Mouse (Mus musculus): ENCODE results near the gene Cdipt. TPM values are rescaled to one million over a fixed set of nuclear protein-coding genes. Genes with fewer than 3 reads are reported as not detected.

Cdipt gene
- polyA plus RNA-seq, 1 experiment from 2014 or later: 167 TPM

- ATAC-seq: peak; percentile 96
- Histone ChIP-seq H3K27ac (ENCODE audit: low read length) (peak overlapping the region; percentile 95), H3K9me3 (ENCODE audit: control insufficient read depth, low read length) (no peaks in the 10 kb centered on the region), H3K4me2 (ENCODE audit: low read depth, low read length) (peak overlapping the region; percentile 13; the same call in 1 of the 2 replicates), H3K4me3 (ENCODE audit: low read length) (0 out of 2 replicates have a peak overlapping the region, but pooled peaks have one; percentile 4), H3K9ac (ENCODE audit: low read depth, low read length) (peak overlapping the region; percentile 49), H3K4me1 (ENCODE audit: control insufficient read depth, insufficient read depth, low read length) (peaks cover 22% of the 10 kb centered on the region), H3K36me3 (ENCODE audit: control insufficient read depth, insufficient read depth, low read length) (peaks cover 3% of the 10 kb centered on the region; the same call in 1 of the 2 replicates), H3K27me3 (replicated peaks; ENCODE audit: control insufficient read depth, insufficient read depth, low read length) (no peaks in the 10 kb centered on the region)
- 32% methylated on average over 9 of the region's 9 CpGs for whole genome bisulfite sequencing
Measured at GRCm38 (mm10) chr7:127008239-127009019, 32.7 kb downstream of the Cdipt start.

- 0 out of 2 replicates have a peak overlapping the region, but pooled peaks have one; percentile 15 for H3K4me2 ChIP-seq (ENCODE audit: low read depth, low read length)
- peak; percentile 24 for ATAC-seq
- H3K27me3 ChIP-seq (replicated peaks; ENCODE audit: control insufficient read depth, insufficient read depth, low read length): no peaks in the 10 kb centered on the region
- H3K4me3 ChIP-seq (ENCODE audit: low read length): no peak overlapping the region
- no peaks in the 10 kb centered on the region for H3K9me3 ChIP-seq (ENCODE audit: control insufficient read depth, low read length)
- peak overlapping the region; percentile 49 for H3K9ac ChIP-seq (ENCODE audit: low read depth, low read length)
- H3K27ac ChIP-seq (ENCODE audit: low read length): peak overlapping the region; percentile 95
- peaks cover 22% of the 10 kb centered on the region for H3K4me1 ChIP-seq (ENCODE audit: control insufficient read depth, insufficient read depth, low read length)
- WGBS: 80% methylated on average over 17 of the region's 17 CpGs
- peaks cover 3% of the 10 kb centered on the region; the same call in 1 of the 2 replicates for H3K36me3 ChIP-seq (ENCODE audit: control insufficient read depth, insufficient read depth, low read length)
Measured at GRCm38 (mm10) chr7:127009307-127010085, 33.8 kb downstream of the Cdipt start.

- Histone ChIP-seq H3K9ac (ENCODE audit: low read depth, low read length) (no peak overlapping the region), H3K36me3 (ENCODE audit: control insufficient read depth, insufficient read depth, low read length) (peaks cover 8% of the 10 kb centered on the region; the same call in 1 of the 2 replicates), H3K27me3 (replicated peaks; ENCODE audit: control insufficient read depth, insufficient read depth, low read length) (no peaks in the 10 kb centered on the region), H3K4me1 (ENCODE audit: control insufficient read depth, insufficient read depth, low read length) (peaks cover 35% of the 10 kb centered on the region), H3K4me2 (ENCODE audit: low read depth, low read length) (no peak overlapping the region), H3K9me3 (ENCODE audit: control insufficient read depth, low read length) (no peaks in the 10 kb centered on the region), H3K4me3 (ENCODE audit: low read length) (no peak overlapping the region), H3K27ac (ENCODE audit: low read length) (peak overlapping the region; percentile 26; the same call in 1 of the 2 replicates)
- no peak for ATAC-seq
- 87% methylated on average over 2 of the region's 2 CpGs for WGBS
Measured at GRCm38 (mm10) chr7:127011051-127011450, 35.3 kb downstream of the Cdipt start.

- ATAC-seq: no peak
- 0 out of 2 replicates have a peak overlapping the region, but pooled peaks have one; percentile 1 for H3K27ac ChIP-seq (ENCODE audit: low read length)
- H3K27me3 ChIP-seq (replicated peaks; ENCODE audit: control insufficient read depth, insufficient read depth, low read length): no peaks in the 10 kb centered on the region
- no peak overlapping the region for H3K4me3 ChIP-seq (ENCODE audit: low read length)
- H3K4me1 ChIP-seq (ENCODE audit: control insufficient read depth, insufficient read depth, low read length): peaks cover 35% of the 10 kb centered on the region
- H3K9me3 ChIP-seq (ENCODE audit: control insufficient read depth, low read length): no peaks in the 10 kb centered on the region
- 74% methylated on average over 2 of the region's 2 CpGs for WGBS
- H3K36me3 ChIP-seq (ENCODE audit: control insufficient read depth, insufficient read depth, low read length): peaks cover 8% of the 10 kb centered on the region; the same call in 1 of the 2 replicates
- no peak overlapping the region for H3K4me2 ChIP-seq (ENCODE audit: low read depth, low read length)
- H3K9ac ChIP-seq (ENCODE audit: low read depth, low read length): no peak overlapping the region; the same call in 1 of the 2 replicates
Measured at GRCm38 (mm10) chr7:127011717-127012116, 36.0 kb downstream of the Cdipt start.

GRCm38 (mm10) chr7:127012374-127012773 lies 36.7 kb downstream of the Cdipt start:
- WGBS: 84% methylated on average over 6 of the region's 6 CpGs
- Histone ChIP-seq H3K4me3 (ENCODE audit: low read length) (no peak overlapping the region), H3K4me2 (ENCODE audit: low read depth, low read length) (no peak overlapping the region), H3K36me3 (ENCODE audit: control insufficient read depth, insufficient read depth, low read length) (peaks cover 8% of the 10 kb centered on the region; the same call in 1 of the 2 replicates), H3K27ac (ENCODE audit: low read length) (no peak overlapping the region), H3K4me1 (ENCODE audit: control insufficient read depth, insufficient read depth, low read length) (peaks cover 35% of the 10 kb centered on the region), H3K9ac (ENCODE audit: low read depth, low read length) (no peak overlapping the region), H3K27me3 (replicated peaks; ENCODE audit: control insufficient read depth, insufficient read depth, low read length) (no peaks in the 10 kb centered on the region), H3K9me3 (ENCODE audit: control insufficient read depth, low read length) (no peaks in the 10 kb centered on the region)
- no peak for ATAC-seq

DNA sequence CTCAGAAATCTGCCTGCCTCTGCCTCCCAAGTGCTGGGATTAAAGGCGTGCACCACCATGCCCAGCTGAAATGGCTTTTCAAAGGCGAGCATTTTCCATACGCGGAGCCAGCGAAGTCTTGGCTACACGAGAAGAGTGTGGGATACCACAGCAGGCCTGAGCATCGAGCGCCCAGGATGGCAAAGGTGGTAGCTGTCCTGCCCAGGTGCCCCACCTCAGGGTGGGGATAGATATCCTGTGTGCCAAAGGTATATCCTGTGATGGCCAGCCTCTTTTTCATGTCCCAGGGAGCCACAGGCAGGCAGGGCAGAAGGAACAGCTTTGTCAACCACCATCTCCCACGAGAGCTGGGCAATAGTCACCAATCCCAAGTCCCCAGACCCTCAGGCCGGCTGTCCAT lies 37.1 kb downstream of the Cdipt start:
- Histone ChIP-seq H3K4me2 (ENCODE audit: low read depth, low read length) (no peak overlapping the region), H3K27me3 (replicated peaks; ENCODE audit: control insufficient read depth, insufficient read depth, low read length) (no peaks in the 10 kb centered on the region), H3K4me3 (ENCODE audit: low read length) (no peak overlapping the region), H3K4me1 (ENCODE audit: control insufficient read depth, insufficient read depth, low read length) (peaks cover 37% of the 10 kb centered on the region), H3K36me3 (ENCODE audit: control insufficient read depth, insufficient read depth, low read length) (peaks cover 8% of the 10 kb centered on the region; the same call in 1 of the 2 replicates), H3K9me3 (ENCODE audit: control insufficient read depth, low read length) (no peaks in the 10 kb centered on the region), H3K27ac (ENCODE audit: low read length) (no peak overlapping the region), H3K9ac (ENCODE audit: low read depth, low read length) (no peak overlapping the region)
- no peak for ATAC-seq
- 95% methylated on average over 10 of the region's 10 CpGs for WGBS

GRCm38 (mm10) chr7:127013385-127013784 lies 37.7 kb downstream of the Cdipt start:
- Histone ChIP-seq H3K4me2 (ENCODE audit: low read depth, low read length) (peak overlapping the region; percentile 53), H3K9ac (ENCODE audit: low read depth, low read length) (peak overlapping the region; percentile 64; the same call in 1 of the 2 replicates), H3K27ac (ENCODE audit: low read length) (no peak overlapping the region), H3K4me3 (ENCODE audit: low read length) (peak overlapping the region; percentile 48), H3K27me3 (replicated peaks; ENCODE audit: control insufficient read depth, insufficient read depth, low read length) (no peaks in the 10 kb centered on the region), H3K9me3 (ENCODE audit: control insufficient read depth, low read length) (no peaks in the 10 kb centered on the region), H3K4me1 (ENCODE audit: control insufficient read depth, insufficient read depth, low read length) (peaks cover 39% of the 10 kb centered on the region), H3K36me3 (ENCODE audit: control insufficient read depth, insufficient read depth, low read length) (peaks cover 8% of the 10 kb centered on the region; the same call in 1 of the 2 replicates)
- no peak for ATAC-seq
- WGBS: 90% methylated on average over 6 of the region's 6 CpGs

DNA sequence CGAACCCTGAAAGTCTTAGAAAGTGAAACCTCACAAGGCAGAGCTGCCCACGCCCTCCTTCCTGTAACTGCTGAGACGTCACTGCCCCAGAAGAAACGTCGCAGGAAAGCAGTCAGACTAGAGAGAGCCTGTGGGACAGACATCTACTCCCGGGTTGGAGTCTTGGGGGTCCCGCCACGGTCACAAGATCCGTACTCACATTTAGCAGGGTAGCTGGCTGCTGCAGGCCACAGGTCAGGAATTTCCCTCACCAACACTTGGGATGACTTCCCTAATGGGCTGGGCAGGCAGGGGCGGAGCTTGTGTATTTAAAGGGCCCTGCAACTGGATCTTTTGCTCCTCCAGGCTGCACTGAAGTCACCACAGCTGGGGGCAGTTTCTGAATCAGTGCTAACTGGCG lies 38.6 kb downstream of the Cdipt start, which contains the start of gene Mvp:
TSS of gene Mvp (minus strand) at position 302 of the 400 bp plus-strand sequence.
- Histone ChIP-seq H3K4me3 (ENCODE audit: low read length) (peak within 1 kb of the TSS; percentile 48), H3K4me2 (ENCODE audit: low read depth, low read length) (peak within 1 kb of the TSS; percentile 55), H3K27me3 (replicated peaks; ENCODE audit: control insufficient read depth, insufficient read depth, low read length) (no peaks in the 10 kb centered on the region), H3K36me3 (ENCODE audit: control insufficient read depth, insufficient read depth, low read length) (peaks cover 8% of the 10 kb centered on the region; the same call in 1 of the 2 replicates), H3K9ac (ENCODE audit: low read depth, low read length) (peak within 1 kb of the TSS; percentile 64), H3K27ac (ENCODE audit: low read length) (peak within 1 kb of the TSS; percentile 34; the same call in 1 of the 2 replicates), H3K4me1 (ENCODE audit: control insufficient read depth, insufficient read depth, low read length) (peaks cover 40% of the 10 kb centered on the region), H3K9me3 (ENCODE audit: control insufficient read depth, low read length) (no peaks in the 10 kb centered on the region)
- WGBS: 23% methylated on average over 11 of the region's 11 CpGs
- no peak for ATAC-seq

DNA sequence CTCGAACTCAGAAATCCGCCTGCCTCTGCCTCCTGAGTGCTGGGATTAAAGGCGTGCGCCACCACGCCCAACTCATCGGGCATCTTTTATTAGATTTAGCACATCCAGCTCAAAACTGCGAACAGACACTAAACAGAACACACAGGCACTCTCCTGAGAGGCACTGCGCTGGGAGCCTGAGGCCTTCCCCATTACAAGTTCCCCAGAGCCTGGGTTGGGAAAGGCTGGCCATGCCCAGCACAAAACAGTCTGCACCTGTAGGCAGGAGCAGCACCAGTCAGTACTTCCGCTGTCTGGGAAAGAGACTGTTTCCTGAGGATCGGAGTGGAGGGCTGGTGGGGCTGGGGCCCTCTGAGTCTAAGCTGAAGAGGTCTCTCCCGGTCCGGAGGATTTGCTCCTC lies 39.3 kb downstream of the Cdipt start:
- Histone ChIP-seq H3K4me2 (ENCODE audit: low read depth, low read length) (no peak overlapping the region; the same call in 1 of the 2 replicates), H3K4me1 (ENCODE audit: control insufficient read depth, insufficient read depth, low read length) (peaks cover 43% of the 10 kb centered on the region), H3K27ac (ENCODE audit: low read length) (no peak overlapping the region), H3K9me3 (ENCODE audit: control insufficient read depth, low read length) (no peaks in the 10 kb centered on the region), H3K36me3 (ENCODE audit: control insufficient read depth, insufficient read depth, low read length) (peaks cover 8% of the 10 kb centered on the region; the same call in 1 of the 2 replicates), H3K27me3 (replicated peaks; ENCODE audit: control insufficient read depth, insufficient read depth, low read length) (no peaks in the 10 kb centered on the region), H3K9ac (ENCODE audit: low read depth, low read length) (peak overlapping the region; percentile 10; the same call in 1 of the 2 replicates), H3K4me3 (ENCODE audit: low read length) (no peak overlapping the region)
- ATAC-seq: no peak
- WGBS: 83% methylated on average over 12 of the region's 12 CpGs
